Mouse (Mus musculus) liver, adult 2 months (tissue): ENCODE measurements around the gene Slc2a13.

ENCODE experiments used
- CTCF ChIP-seq: fragments of 200-500 bp; IDR thresholded peaks from 2 replicates; pipeline ENCODE4 v1.5.1; 2011; ENCODE audit warnings: low read depth, low read length, control low read depth
- POLR2A ChIP-seq: fragments of 200-500 bp; IDR thresholded peaks from 2 replicates; pipeline ENCODE4 v1.6.1; 2011; ENCODE audit warnings: low read length, control low read depth; ENCODE audit not compliant: insufficient read depth; ENCODE audit errors: extremely low read depth

DNA sequence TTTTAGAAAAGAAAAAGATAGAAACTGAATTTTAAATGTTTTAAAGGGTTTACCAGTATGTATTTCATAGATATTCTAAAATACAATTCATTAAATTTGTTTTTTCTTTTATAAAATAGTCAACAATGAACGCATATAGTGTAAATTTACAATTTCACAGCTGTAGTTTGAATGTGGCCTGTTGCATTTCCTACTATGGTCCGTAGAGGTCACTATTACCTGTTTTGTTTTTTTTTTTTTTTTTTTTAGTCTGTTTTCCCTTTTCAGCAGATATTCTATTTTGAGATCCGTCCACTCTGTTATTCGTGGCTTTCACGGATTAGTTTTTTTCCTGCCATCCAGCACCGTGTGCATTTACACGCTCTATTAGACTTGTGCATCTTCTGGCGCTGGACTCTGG lies 320.1 kb downstream of the Slc2a13 start:
- 0 out of 2 replicates have a peak, but pooled peaks have one; percentile 27 for TF ChIP-seq CTCF
- no peak for TF ChIP-seq POLR2A
